Mouse (Mus musculus) forebrain, embryonic 10.5 days (tissue): ENCODE results near the gene Lrrc4c. TPM values are rescaled to one million over a fixed set of nuclear protein-coding genes. Genes with fewer than 3 reads are reported as not detected.

Source experiments
- DNase-seq: peaks from one replicate; pipeline ENCODE4 v3.0.0-alpha.2; 2017; ENCODE audit warnings: low spot score; ENCODE audit errors: extremely low spot score
- H3K27ac ChIP-seq: fragments of 300-500 bp; sonication (generic); 2 replicates; pipeline ENCODE4 v1.5.1; 2016; ENCODE audit warnings: mild to moderate bottlenecking
- H3K27me3 ChIP-seq: fragments of 300-500 bp; sonication (generic); 2 replicates; pipeline ENCODE4 v1.6.1; 2016; ENCODE audit warnings: mild to moderate bottlenecking; ENCODE audit not compliant: poor library complexity, severe bottlenecking
- H3K36me3 ChIP-seq: fragments of 300-500 bp; sonication (generic); replicated peaks from 2 replicates; pipeline ENCODE4 v1.6.1; 2016; ENCODE audit warnings: mild to moderate bottlenecking, moderate library complexity
- H3K4me1 ChIP-seq: fragments of 300-500 bp; sonication (generic); 2 replicates; pipeline ENCODE4 v1.6.1; 2016
- H3K4me3 ChIP-seq: fragments of 300-500 bp; sonication (generic); 2 replicates; pipeline ENCODE4 v1.5.1; 2016; ENCODE audit warnings: mild to moderate bottlenecking, moderate library complexity
- H3K9me3 ChIP-seq: fragments of 300-500 bp; sonication (generic); 2 replicates; pipeline ENCODE4 v1.6.1; 2016; ENCODE audit warnings: mild to moderate bottlenecking, moderate library complexity
- WGBS: fragments of 180-500 bp; shearing (Covaris S2); methylation state at CpG from one replicate; pipeline ENCODE4 v1.1.7; 2016; 5-methylcytosine and 5-hydroxymethylcytosine counted together
- polyA plus RNA-seq: library from polyadenylated mRNA; unstranded; fragments of >200 nt; fragmentation: Nextera tagmentation; extraction: Ambion mirVana; gene quantifications from 2 replicates; pipeline ENCODE4 v1.2.1, GENCODE M21; 2016

Gene Lrrc4c
- polyA plus RNA-seq: 4.6 and 5.0 TPM in 2 replicates

DNA sequence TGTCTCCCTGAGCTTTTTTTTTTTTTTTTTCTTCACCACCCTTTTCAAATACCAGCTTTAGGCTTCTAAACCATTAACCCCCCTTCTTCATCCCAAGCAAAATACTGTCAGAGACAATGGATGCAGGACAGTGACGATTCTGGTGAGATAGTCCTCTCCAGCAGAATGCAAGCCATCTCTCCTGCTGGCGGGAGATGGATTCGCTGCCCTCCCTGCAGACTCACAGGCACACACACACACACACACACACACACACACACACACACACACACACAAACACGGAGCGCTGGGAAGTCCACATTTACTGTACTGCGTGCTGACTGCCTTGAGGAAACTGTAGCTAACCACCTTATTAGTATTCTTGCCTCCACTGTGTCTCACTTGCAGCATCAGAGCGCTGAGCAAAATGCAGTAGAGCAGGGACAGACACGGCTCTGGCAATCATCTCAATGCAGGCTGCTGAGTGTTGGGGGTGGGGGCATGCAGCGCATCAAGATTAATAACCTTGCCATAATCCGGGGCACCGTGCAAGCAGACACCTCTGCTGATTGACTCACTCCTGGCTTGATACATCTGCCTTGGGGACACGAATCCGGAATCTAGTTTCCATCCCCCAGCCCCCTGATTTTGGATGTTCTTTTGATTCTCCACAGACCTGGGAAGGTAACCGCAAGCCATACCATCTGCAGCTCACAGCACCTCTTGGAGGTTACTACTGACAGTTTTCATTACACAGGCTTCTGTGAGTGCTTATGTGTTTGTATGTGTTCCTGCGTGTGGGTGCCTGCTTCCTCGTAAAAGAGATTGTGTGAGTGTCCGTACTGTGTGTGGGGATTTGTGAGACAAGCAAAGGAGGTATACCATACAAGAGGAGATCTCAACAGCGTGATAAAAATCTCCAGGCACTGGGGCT is at the start of gene Lrrc4c:
Gene Lrrc4c (plus strand): TSS at position 783 of the 913 bp plus-strand sequence.
- H3K4me3 ChIP-seq: peak within 1 kb of the TSS; percentile 51
- 5% methylated on average over 18 of the region's 18 CpGs for WGBS
- peaks cover 29% of the 10 kb centered on the region for H3K4me1 ChIP-seq
- no peaks in the 10 kb centered on the region for H3K9me3 ChIP-seq
- H3K27ac ChIP-seq: no peak within 1 kb of the TSS
- H3K27me3 ChIP-seq: 0 out of 2 replicates have a peak, but pooled peaks cover 11% of the 10 kb centered on the region
- peak; percentile 21 for DNase-seq
- no peaks in the 10 kb centered on the region for H3K36me3 ChIP-seq

- no peak for DNase-seq
- Histone ChIP-seq H3K36me3 (no peaks in the 10 kb centered on the region), H3K27ac (no peak overlapping the region), H3K27me3 (no peaks in the 10 kb centered on the region), H3K9me3 (no peaks in the 10 kb centered on the region), H3K4me3 (no peak overlapping the region), H3K4me1 (no peaks in the 10 kb centered on the region)
- 94% methylated on average over 1 of the region's 1 CpGs for WGBS
Observed at GRCm38 (mm10) chr2:96275061-96275460, 42.9 kb upstream of the Lrrc4c start.

GRCm38 (mm10) chr2:96282926-96283325 is 35.0 kb upstream of the Lrrc4c start:
- H3K27ac ChIP-seq: no peak overlapping the region
- DNase-seq: no peak
- WGBS: 90% methylated on average over 5 of the region's 5 CpGs

DNA sequence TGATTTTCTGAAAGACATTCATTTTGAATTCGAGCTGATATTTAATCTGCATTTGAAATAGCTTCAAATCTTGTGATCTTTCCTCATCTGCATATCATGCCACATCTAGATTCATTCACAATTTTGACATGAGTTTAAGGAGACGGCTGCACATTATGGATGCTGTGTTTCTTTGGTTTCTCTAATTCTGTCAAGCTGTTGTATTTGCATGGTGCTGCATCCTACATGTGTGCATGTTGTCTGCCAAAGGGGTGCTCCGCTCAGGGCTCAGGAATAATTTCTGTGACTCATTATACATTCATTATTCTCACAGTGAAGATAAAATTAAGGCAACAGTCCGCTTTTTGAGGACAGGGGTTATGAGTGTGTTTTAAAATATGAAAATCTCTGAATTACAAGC is 30.5 kb upstream of the Lrrc4c start:
- H3K4me1 ChIP-seq: no peaks in the 10 kb centered on the region
- H3K27me3 ChIP-seq: no peaks in the 10 kb centered on the region
- WGBS: 87% methylated on average over 4 of the region's 4 CpGs
- H3K27ac ChIP-seq: no peak overlapping the region
- H3K4me3 ChIP-seq: no peak overlapping the region
- H3K9me3 ChIP-seq: no peaks in the 10 kb centered on the region
- no peaks in the 10 kb centered on the region for H3K36me3 ChIP-seq
- no peak for DNase-seq

More at GRCm38 (mm10) chr2:96282926-96283325, 35.0 kb upstream of the Lrrc4c start:
- Histone ChIP-seq H3K27me3 (no peaks in the 10 kb centered on the region), H3K36me3 (no peaks in the 10 kb centered on the region), H3K4me1 (no peaks in the 10 kb centered on the region), H3K9me3 (no peaks in the 10 kb centered on the region), H3K4me3 (no peak overlapping the region)

DNA sequence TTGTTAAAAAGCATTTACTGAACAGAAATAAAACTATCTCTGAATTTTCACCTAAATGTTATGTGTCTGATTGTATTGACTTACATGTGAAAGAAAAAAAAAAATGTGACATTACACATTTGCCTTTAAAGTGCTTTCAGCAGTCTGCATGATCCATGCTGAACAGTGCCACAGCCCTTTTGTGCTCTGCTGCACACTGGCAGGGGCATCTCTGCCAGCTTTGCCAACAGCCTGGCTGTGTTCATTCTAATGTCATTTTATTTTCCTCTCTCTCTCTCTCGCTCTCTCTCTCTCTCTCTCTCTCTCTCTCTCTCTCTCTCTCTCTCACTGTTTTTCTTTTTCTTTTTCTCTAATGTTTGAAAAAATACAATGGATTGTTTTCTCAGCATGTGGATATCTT is 27.4 kb upstream of the Lrrc4c start:
- H3K27ac ChIP-seq: no peak overlapping the region
- no peaks in the 10 kb centered on the region for H3K9me3 ChIP-seq
- H3K4me1 ChIP-seq: no peaks in the 10 kb centered on the region
- DNase-seq: no peak
- 60% methylated on average over 1 of the region's 1 CpGs for WGBS
- no peak overlapping the region for H3K4me3 ChIP-seq
- H3K36me3 ChIP-seq: no peaks in the 10 kb centered on the region
- no peaks in the 10 kb centered on the region for H3K27me3 ChIP-seq

GRCm38 (mm10) chr2:96315034-96315433 is 2.9 kb upstream of the Lrrc4c start:
- Histone ChIP-seq H3K27me3 (0 out of 2 replicates have a peak, but pooled peaks cover 11% of the 10 kb centered on the region), H3K4me1 (peaks cover 29% of the 10 kb centered on the region), H3K9me3 (no peaks in the 10 kb centered on the region), H3K27ac (no peak overlapping the region), H3K36me3 (no peaks in the 10 kb centered on the region), H3K4me3 (no peak overlapping the region)
- DNase-seq: no peak
- 9% methylated on average over 5 of the region's 5 CpGs for WGBS

DNA sequence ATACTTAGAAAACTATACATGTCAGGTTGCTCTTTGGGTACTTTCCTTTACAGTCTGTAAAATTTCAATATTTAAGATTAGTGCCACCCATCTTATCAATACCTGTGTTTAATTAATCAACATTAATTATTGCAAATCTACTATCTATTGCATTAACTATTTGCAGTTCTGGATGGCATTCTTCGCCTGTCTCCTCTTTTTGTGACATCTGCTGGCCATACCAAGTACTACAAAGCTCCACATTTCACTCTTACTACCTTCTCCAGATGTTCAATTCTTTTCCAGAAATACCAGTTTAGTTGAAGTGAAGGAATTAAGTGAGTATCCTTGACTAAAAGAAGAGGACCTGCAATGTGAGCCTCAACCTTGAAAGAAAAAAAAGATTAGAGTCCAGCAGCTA is 1.4 kb upstream of the Lrrc4c start:
- no peak for DNase-seq
- H3K4me3 ChIP-seq: no peak overlapping the region
- 0 out of 2 replicates have a peak, but pooled peaks cover 11% of the 10 kb centered on the region for H3K27me3 ChIP-seq
- peaks cover 29% of the 10 kb centered on the region for H3K4me1 ChIP-seq
- H3K36me3 ChIP-seq: no peaks in the 10 kb centered on the region
- no peak overlapping the region for H3K27ac ChIP-seq
- no peaks in the 10 kb centered on the region for H3K9me3 ChIP-seq
- 40% methylated on average over 1 of the region's 1 CpGs for WGBS

DNA sequence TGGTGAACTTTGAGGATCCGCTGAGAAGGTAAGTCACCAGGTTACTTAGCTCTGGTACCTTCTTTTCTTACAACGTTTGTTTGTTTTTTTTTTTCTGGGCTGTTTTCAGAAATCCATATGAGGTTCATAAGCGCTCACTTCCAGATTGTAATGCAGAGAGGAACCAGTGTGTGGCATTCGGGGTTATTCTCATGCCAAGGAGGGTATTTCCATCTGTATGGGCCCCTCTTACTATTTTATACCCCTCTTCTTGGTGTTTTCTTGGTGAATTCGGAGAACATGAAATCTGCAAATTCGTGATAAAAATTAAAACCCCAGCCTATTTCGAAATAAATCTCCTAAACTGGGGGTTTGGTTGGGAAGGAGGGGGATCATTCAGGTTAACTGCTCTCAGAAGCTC is 587 bp downstream of the Lrrc4c start:
- Histone ChIP-seq H3K9me3 (no peaks in the 10 kb centered on the region), H3K27ac (no peak overlapping the region), H3K4me3 (peak overlapping the region; percentile 51), H3K27me3 (0 out of 2 replicates have a peak, but pooled peaks cover 11% of the 10 kb centered on the region), H3K36me3 (no peaks in the 10 kb centered on the region), H3K4me1 (peaks cover 29% of the 10 kb centered on the region)
- DNase-seq: no peak
- WGBS: 8% methylated on average over 7 of the region's 7 CpGs

GRCm38 (mm10) chr2:96319201-96319600 is 1.2 kb downstream of the Lrrc4c start:
- no peak for DNase-seq

GRCm38 (mm10) chr2:96319649-96320048 is 1.7 kb downstream of the Lrrc4c start:
- Histone ChIP-seq H3K27me3 (0 out of 2 replicates have a peak, but pooled peaks cover 11% of the 10 kb centered on the region), H3K4me3 (peak overlapping the region; percentile 26; the same call in 1 of the 2 replicates), H3K4me1 (peaks cover 29% of the 10 kb centered on the region), H3K36me3 (no peaks in the 10 kb centered on the region), H3K9me3 (no peaks in the 10 kb centered on the region), H3K27ac (no peak overlapping the region)
- DNase-seq: no peak
- 53% methylated on average over 6 of the region's 6 CpGs for WGBS

More at GRCm38 (mm10) chr2:96319201-96319600, 1.2 kb downstream of the Lrrc4c start:
- Histone ChIP-seq H3K4me3 (peak overlapping the region; percentile 26; the same call in 1 of the 2 replicates), H3K4me1 (peaks cover 29% of the 10 kb centered on the region), H3K27ac (no peak overlapping the region), H3K36me3 (no peaks in the 10 kb centered on the region), H3K27me3 (0 out of 2 replicates have a peak, but pooled peaks cover 11% of the 10 kb centered on the region), H3K9me3 (no peaks in the 10 kb centered on the region)
- WGBS: 8% methylated on average over 8 of the region's 8 CpGs

GRCm38 (mm10) chr2:96334652-96335051 is 16.7 kb downstream of the Lrrc4c start:
- Histone ChIP-seq H3K4me1 (peaks cover 5% of the 10 kb centered on the region; the same call in 1 of the 2 replicates), H3K9me3 (no peaks in the 10 kb centered on the region), H3K4me3 (no peak overlapping the region), H3K36me3 (no peaks in the 10 kb centered on the region), H3K27ac (no peak overlapping the region), H3K27me3 (no peaks in the 10 kb centered on the region)
- WGBS: 57% methylated on average over 3 of the region's 3 CpGs
- DNase-seq: no peak

GRCm38 (mm10) chr2:96337354-96337753 is 19.4 kb downstream of the Lrrc4c start:
- H3K4me3 ChIP-seq: no peak overlapping the region
- WGBS: 69% methylated on average over 1 of the region's 1 CpGs

More at GRCm38 (mm10) chr2:96337354-96337753, 19.4 kb downstream of the Lrrc4c start:
- DNase-seq: no peak
- no peaks in the 10 kb centered on the region for H3K27me3 ChIP-seq
- no peak overlapping the region for H3K27ac ChIP-seq
- no peaks in the 10 kb centered on the region for H3K9me3 ChIP-seq
- no peaks in the 10 kb centered on the region for H3K36me3 ChIP-seq
- H3K4me1 ChIP-seq: peaks cover 5% of the 10 kb centered on the region; the same call in 1 of the 2 replicates
